Mouse (Mus musculus) midbrain, embryonic 15.5 days (tissue): ENCODE data around the gene Ndrg4. TPM values are rescaled to one million over a fixed set of nuclear protein-coding genes. Genes with fewer than 3 reads are reported as not detected.
A peak's percentile ranks its signal among the peaks of the same experiment; 100 is the strongest.

ENCODE experiments used
- ATAC-seq: fragments of 200-750 bp; cut with Nextera tagmentation; replicated peaks from 2 replicates; pipeline ENCODE4 v1.8.0; 2017; ENCODE audit warnings: moderate TSS enrichment
- H3K27ac ChIP-seq: fragments of 300-500 bp; sonication (generic); 2 replicates; pipeline ENCODE4 v1.5.1; 2015; ENCODE audit warnings: mild to moderate bottlenecking, inconsistent platforms
- H3K27me3 ChIP-seq: fragments of 300-500 bp; sonication (generic); replicated peaks from 2 replicates; pipeline ENCODE4 v1.6.1; 2015; ENCODE audit warnings: inconsistent platforms
- H3K36me3 ChIP-seq: fragments of 300-500 bp; sonication (generic); replicated peaks from 2 replicates; pipeline ENCODE4 v1.6.1; 2015; ENCODE audit warnings: inconsistent platforms
- H3K4me1 ChIP-seq: fragments of 300-500 bp; sonication (generic); 2 replicates; pipeline ENCODE4 v1.6.1; 2015; ENCODE audit warnings: inconsistent platforms
- H3K4me2 ChIP-seq: fragments of 300-500 bp; sonication (generic); 2 replicates; pipeline ENCODE4 v1.6.1; 2015; ENCODE audit warnings: inconsistent platforms, mild to moderate bottlenecking, moderate library complexity
- H3K4me3 ChIP-seq: fragments of 300-500 bp; sonication (generic); 2 replicates; pipeline ENCODE4 v1.5.1; 2015; ENCODE audit warnings: mild to moderate bottlenecking, inconsistent platforms
- H3K9ac ChIP-seq: fragments of 300-500 bp; sonication (generic); 2 replicates; pipeline ENCODE4 v1.6.1; 2015; ENCODE audit warnings: mild to moderate bottlenecking, inconsistent platforms
- H3K9me3 ChIP-seq: fragments of 300-500 bp; sonication (generic); 2 replicates; pipeline ENCODE4 v1.6.1; 2016; ENCODE audit warnings: inconsistent platforms
- WGBS: fragments of 180-500 bp; shearing (Covaris S2); methylation state at CpG from one replicate; pipeline ENCODE4 v1.1.7; 2015; ENCODE audit warnings: mixed read lengths; 5-methylcytosine and 5-hydroxymethylcytosine counted together
- polyA plus RNA-seq: library from polyadenylated mRNA; unstranded; fragments of >200 nt; fragmentation: Nextera tagmentation; extraction: Ambion mirVana; gene quantifications from 2 replicates; pipeline ENCODE4 v1.2.1, GENCODE M21; 2015

Ndrg4 gene
- polyA plus RNA-seq, 1 experiment from 2014 or later = 379 TPM

DNA sequence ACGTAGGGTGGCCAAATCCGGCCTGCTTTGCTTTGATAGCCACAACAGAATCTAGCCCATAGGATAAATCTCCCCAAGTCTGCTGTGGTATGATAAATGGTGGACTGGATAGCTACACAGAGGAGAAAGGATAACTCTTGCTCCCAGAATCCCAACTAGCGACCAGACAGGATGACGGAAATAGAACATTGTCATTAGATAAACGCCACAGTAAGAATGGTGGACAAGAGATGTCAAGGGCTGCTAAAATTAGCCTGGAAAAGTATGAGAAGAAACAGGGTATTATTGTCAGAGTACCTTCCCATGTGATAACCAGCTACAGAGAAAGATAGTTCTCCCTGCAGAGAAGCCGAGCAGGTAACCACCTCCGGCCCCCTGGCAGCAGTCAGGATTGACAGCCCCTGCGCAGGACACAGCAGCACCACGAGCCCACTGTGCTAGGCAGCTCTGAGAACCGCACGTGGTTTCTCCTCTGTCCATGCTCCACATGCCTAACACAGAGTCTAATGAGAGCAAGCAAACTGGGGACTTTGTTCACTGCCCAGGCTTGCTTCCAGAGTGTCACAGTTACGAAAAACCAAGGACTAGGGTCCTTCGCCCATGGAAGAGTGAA, 14.3 kb downstream of the Ndrg4 start:
- ATAC-seq = no peak

GRCm38 (mm10) chr8:95694631-95695030, 17.9 kb downstream of the Ndrg4 start:
- H3K27ac ChIP-seq = no peak overlapping the region
- no peaks in the 10 kb centered on the region for H3K36me3 ChIP-seq
- ATAC-seq = no peak
- H3K4me2 ChIP-seq = peak overlapping the region; percentile 9; the same call in 1 of the 2 replicates
- H3K4me1 ChIP-seq = peaks cover 31% of the 10 kb centered on the region
- WGBS = 11% methylated on average over 6 of the region's 6 CpGs
- no peak overlapping the region for H3K4me3 ChIP-seq
- peaks cover 8% of the 10 kb centered on the region for H3K27me3 ChIP-seq
- no peak overlapping the region for H3K9ac ChIP-seq
- no peaks in the 10 kb centered on the region for H3K9me3 ChIP-seq

More for the DNA sequence above, 14.3 kb downstream of the Ndrg4 start:
- H3K36me3 ChIP-seq = no peaks in the 10 kb centered on the region
- H3K9me3 ChIP-seq = no peaks in the 10 kb centered on the region
- no peak overlapping the region for H3K9ac ChIP-seq
- no peaks in the 10 kb centered on the region for H3K27me3 ChIP-seq
- WGBS = 82% methylated on average over 13 of the region's 13 CpGs
- H3K4me1 ChIP-seq = peaks cover 16% of the 10 kb centered on the region
- no peak overlapping the region for H3K4me3 ChIP-seq
- H3K4me2 ChIP-seq = no peak overlapping the region
- H3K27ac ChIP-seq = no peak overlapping the region

DNA sequence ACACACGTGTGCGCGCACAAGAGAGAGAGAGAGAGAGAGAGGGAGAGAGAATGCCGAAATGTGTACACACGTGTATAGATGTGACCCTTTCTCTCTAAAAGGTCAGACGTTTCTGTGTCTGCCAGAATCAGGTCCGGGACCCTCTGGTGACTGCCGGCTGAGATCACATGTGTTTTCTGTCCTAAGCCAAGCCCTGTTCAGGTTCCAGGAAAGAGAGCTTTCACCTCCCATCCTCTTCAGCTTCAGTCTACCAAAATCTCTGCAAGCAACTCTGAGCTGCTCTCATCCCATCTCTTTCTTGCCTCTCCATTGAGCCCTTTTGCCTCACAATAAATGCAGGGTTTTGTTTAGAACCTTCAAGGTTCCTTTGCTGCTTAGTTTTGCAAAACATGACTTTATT, 19.9 kb downstream of the Ndrg4 start:
- 67% methylated on average over 8 of the region's 8 CpGs for WGBS
- Histone ChIP-seq H3K27me3 (peaks cover 8% of the 10 kb centered on the region), H3K9ac (peak overlapping the region; percentile 38; the same call in 1 of the 2 replicates), H3K27ac (no peak overlapping the region), H3K9me3 (no peaks in the 10 kb centered on the region), H3K4me2 (peak overlapping the region; percentile 42), H3K4me3 (no peak overlapping the region), H3K4me1 (peaks cover 51% of the 10 kb centered on the region), H3K36me3 (no peaks in the 10 kb centered on the region)
- no peak for ATAC-seq

DNA sequence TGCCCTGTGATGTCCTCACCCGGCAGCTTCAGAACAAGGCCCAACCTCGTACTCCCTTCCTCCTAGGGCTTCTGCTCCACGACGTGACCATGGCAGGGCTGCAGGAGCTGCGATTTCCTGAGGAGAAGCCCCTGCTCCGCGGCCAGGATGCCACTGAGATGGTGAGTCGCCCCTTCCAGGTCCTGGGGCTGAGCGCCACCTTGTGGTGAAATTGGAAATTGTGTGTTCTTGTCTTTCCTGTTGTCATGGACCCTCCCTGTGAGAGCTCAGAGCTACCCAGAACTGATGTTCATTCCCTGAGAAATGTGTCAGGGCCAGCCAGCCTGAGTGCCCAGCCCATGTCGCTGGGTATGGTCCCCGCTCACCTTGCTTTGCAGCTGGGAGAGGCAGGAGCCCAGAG, 20.3 kb downstream of the Ndrg4 start:
- Histone ChIP-seq H3K27me3 (peaks cover 8% of the 10 kb centered on the region), H3K9me3 (no peaks in the 10 kb centered on the region), H3K9ac (peak overlapping the region; percentile 38), H3K4me1 (peaks cover 56% of the 10 kb centered on the region), H3K4me3 (no peak overlapping the region), H3K4me2 (peak overlapping the region; percentile 42), H3K36me3 (no peaks in the 10 kb centered on the region), H3K27ac (no peak overlapping the region)
- WGBS = 2% methylated on average over 11 of the region's 11 CpGs
- ATAC-seq = peak; percentile 40; the same call in 1 of the 2 replicates

GRCm38 (mm10) chr8:95698179-95698578, 21.4 kb downstream of the Ndrg4 start:
- 48% methylated on average over 6 of the region's 6 CpGs for WGBS
- H3K4me1 ChIP-seq = peaks cover 60% of the 10 kb centered on the region
- peaks cover 8% of the 10 kb centered on the region for H3K27me3 ChIP-seq
- H3K27ac ChIP-seq = no peak overlapping the region
- no peak for ATAC-seq
- H3K36me3 ChIP-seq = no peaks in the 10 kb centered on the region
- no peaks in the 10 kb centered on the region for H3K9me3 ChIP-seq
- no peak overlapping the region for H3K4me3 ChIP-seq
- no peak overlapping the region for H3K4me2 ChIP-seq
- H3K9ac ChIP-seq = no peak overlapping the region

GRCm38 (mm10) chr8:95700282-95700681, 23.5 kb downstream of the Ndrg4 start:
- ATAC-seq = 0 out of 2 replicates have a peak, but pooled peaks have one; percentile 0
- peak overlapping the region; percentile 81 for H3K27ac ChIP-seq
- no peaks in the 10 kb centered on the region for H3K36me3 ChIP-seq
- WGBS = 25% methylated on average over 9 of the region's 9 CpGs
- H3K4me3 ChIP-seq = no peak overlapping the region
- no peak overlapping the region; the same call in 1 of the 2 replicates for H3K9ac ChIP-seq
- H3K27me3 ChIP-seq = peaks cover 8% of the 10 kb centered on the region
- H3K9me3 ChIP-seq = no peaks in the 10 kb centered on the region
- H3K4me2 ChIP-seq = peak overlapping the region; percentile 37
- peaks cover 62% of the 10 kb centered on the region for H3K4me1 ChIP-seq

GRCm38 (mm10) chr8:95701809-95702208, 25.0 kb downstream of the Ndrg4 start:
- WGBS = 85% methylated on average over 4 of the region's 4 CpGs
- no peaks in the 10 kb centered on the region for H3K9me3 ChIP-seq
- H3K4me2 ChIP-seq = peak overlapping the region; percentile 86
- ATAC-seq = no peak
- H3K4me1 ChIP-seq = peaks cover 66% of the 10 kb centered on the region
- H3K36me3 ChIP-seq = peaks cover 9% of the 10 kb centered on the region; the same call in 1 of the 2 replicates
- H3K9ac ChIP-seq = no peak overlapping the region
- H3K4me3 ChIP-seq = no peak overlapping the region
- H3K27ac ChIP-seq = no peak overlapping the region
- peaks cover 8% of the 10 kb centered on the region for H3K27me3 ChIP-seq

- H3K36me3 ChIP-seq = peaks cover 18% of the 10 kb centered on the region
- H3K27ac ChIP-seq = peak overlapping the region; percentile 85
- H3K9ac ChIP-seq = peak overlapping the region; percentile 90
- peak overlapping the region; percentile 86 for H3K4me2 ChIP-seq
- H3K4me3 ChIP-seq = peak overlapping the region; percentile 84
- H3K4me1 ChIP-seq = peaks cover 58% of the 10 kb centered on the region
- H3K9me3 ChIP-seq = no peaks in the 10 kb centered on the region
- WGBS = under 1% methylated on average over 34 of the region's 34 CpGs
- peak; percentile 94 for ATAC-seq
- H3K27me3 ChIP-seq = peaks cover 3% of the 10 kb centered on the region; the same call in 1 of the 2 replicates
Observed at GRCm38 (mm10) chr8:95702480-95703446, 26.0 kb downstream of the Ndrg4 start.

- peak overlapping the region; percentile 84 for H3K4me3 ChIP-seq
- H3K4me2 ChIP-seq = peak overlapping the region; percentile 86
- H3K9me3 ChIP-seq = no peaks in the 10 kb centered on the region
- peak; percentile 31 for ATAC-seq
- H3K4me1 ChIP-seq = peaks cover 58% of the 10 kb centered on the region
- no peaks in the 10 kb centered on the region for H3K27me3 ChIP-seq
- peaks cover 25% of the 10 kb centered on the region for H3K36me3 ChIP-seq
- H3K27ac ChIP-seq = peak overlapping the region; percentile 85
- WGBS = 2% methylated on average over 15 of the region's 15 CpGs
- H3K9ac ChIP-seq = peak overlapping the region; percentile 90
Observed at GRCm38 (mm10) chr8:95703461-95704260, 26.9 kb downstream of the Ndrg4 start.

DNA sequence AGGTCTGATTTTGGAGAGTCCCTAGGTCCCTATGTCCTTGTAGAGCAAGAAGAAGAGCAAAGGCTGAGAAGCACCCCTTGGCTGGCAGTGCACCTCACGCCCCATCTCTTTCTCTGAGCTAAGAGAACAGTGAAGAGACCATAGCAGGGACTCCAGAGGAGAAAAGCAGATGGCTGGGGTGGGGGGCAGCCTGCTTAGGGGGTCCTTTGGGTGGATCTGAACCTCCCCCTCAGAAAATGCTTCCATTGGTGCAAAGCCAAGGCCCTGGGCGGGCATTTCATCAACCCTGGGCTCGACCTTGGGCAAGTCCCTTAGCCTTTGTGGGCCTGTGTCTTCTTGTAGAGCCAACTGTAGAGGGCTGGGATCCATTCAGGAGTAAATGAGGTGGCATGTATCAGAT, 27.8 kb downstream of the Ndrg4 start:
- WGBS = 93% methylated on average over 3 of the region's 3 CpGs
- H3K9ac ChIP-seq = peak overlapping the region; percentile 90
- H3K36me3 ChIP-seq = peaks cover 34% of the 10 kb centered on the region
- H3K4me2 ChIP-seq = peak overlapping the region; percentile 86
- no peaks in the 10 kb centered on the region for H3K9me3 ChIP-seq
- H3K27me3 ChIP-seq = no peaks in the 10 kb centered on the region
- H3K4me1 ChIP-seq = peaks cover 54% of the 10 kb centered on the region
- H3K27ac ChIP-seq = peak overlapping the region; percentile 85; the same call in 1 of the 2 replicates
- ATAC-seq = no peak
- peak overlapping the region; percentile 84 for H3K4me3 ChIP-seq

GRCm38 (mm10) chr8:95709579-95709978, 32.8 kb downstream of the Ndrg4 start:
- peaks cover 56% of the 10 kb centered on the region for H3K36me3 ChIP-seq

More at GRCm38 (mm10) chr8:95709579-95709978, 32.8 kb downstream of the Ndrg4 start:
- no peak for ATAC-seq
- H3K4me3 ChIP-seq = no peak overlapping the region
- 88% methylated on average over 7 of the region's 7 CpGs for WGBS
- no peak overlapping the region for H3K4me2 ChIP-seq
- H3K9ac ChIP-seq = no peak overlapping the region
- no peak overlapping the region for H3K27ac ChIP-seq
- peaks cover 13% of the 10 kb centered on the region for H3K4me1 ChIP-seq
- H3K27me3 ChIP-seq = no peaks in the 10 kb centered on the region
- no peaks in the 10 kb centered on the region for H3K9me3 ChIP-seq
